In genomic region chr1:90997136-90997535, GRCm38 (mm10) we compare ENCODE assay signal across 30 mouse cellular contexts. TPM values are rescaled to one million over a fixed set of nuclear protein-coding genes. Genes with fewer than 3 reads are reported as not detected.
"Had no signal": no experiment of that assay in that cellular context is flagged by ENCODE, and none has a peak within 500 bp of the region (broad histone marks: within the 10 kb centered on the region; RNA-seq: fewer than 3 reads in every experiment).

No protein-coding gene starts in this region.

- H3K36me3 ChIP-seq: kidney, embryonic 15.5 days; limb, embryonic 12.5 days; limb, embryonic 15.5 days; midbrain, embryonic 12.5 days; midbrain, embryonic 15.5 days; neural tube, embryonic 13.5 days; stomach, embryonic 15.5 days had no signal

- H3K4me2 ChIP-seq: kidney, embryonic 15.5 days; liver, embryonic 11.5 days; lung, embryonic 14.5 days had no signal

- DNase-seq: kidney, adult 11 months; kidney, adult 8-10 months; kidney, postnatal 10 days; kidney, postnatal 4 days; left cerebral cortex, postnatal 4 days; liver, postnatal 0 days; lung, embryonic 14.5 days; retina, postnatal 1 day; right cerebral cortex, postnatal 25 days; spleen, adult 18-20 months; thymus, adult 2 months; thymus, postnatal 14 days had no signal

- H3K9ac ChIP-seq: kidney, embryonic 15.5 days; limb, embryonic 12.5 days; limb, embryonic 15.5 days; liver, embryonic 14.5 days; liver, postnatal 0 days; lung, embryonic 14.5 days; midbrain, embryonic 12.5 days; neural tube, embryonic 13.5 days; stomach, embryonic 15.5 days had no signal

- H3K9me3 ChIP-seq: limb, embryonic 15.5 days; midbrain, embryonic 12.5 days; midbrain, embryonic 15.5 days; neural tube, embryonic 13.5 days; stomach, embryonic 15.5 days had no signal

- H3K4me3 ChIP-seq: kidney, embryonic 15.5 days; stomach, embryonic 15.5 days had no signal

- H3K27ac ChIP-seq: kidney, embryonic 15.5 days; limb, embryonic 12.5 days; limb, embryonic 15.5 days; liver, embryonic 14.5 days; macrophage; midbrain, embryonic 12.5 days; midbrain, embryonic 15.5 days; neural tube, embryonic 13.5 days; stomach, embryonic 15.5 days had no signal

- ATAC-seq: liver, postnatal 0 days; lung, postnatal 0 days; midbrain, embryonic 15.5 days had no signal

- H3K27me3 ChIP-seq: kidney, embryonic 15.5 days; limb, embryonic 15.5 days; midbrain, embryonic 15.5 days; stomach, embryonic 15.5 days had no signal

RNA-seq across cellular contexts. Expression of gene Rab17, which starts 27.7 kb away (rescaled TPM):
- total RNA-seq: layer of hippocampus, adult 18-20 months; layer of hippocampus, postnatal 14 days; left cerebral cortex, postnatal 4 days; monocyte, adult 5-6 weeks; neutrophil, adult 5-6 weeks had no signal
- polyA plus RNA-seq: macrophage; midbrain, embryonic 12.5 days; myocyte had no signal

RNA-seq across cellular contexts. Expression of gene Prlh, which starts 44.2 kb away (rescaled TPM):
- total RNA-seq: layer of hippocampus, adult 18-20 months; layer of hippocampus, postnatal 14 days; left cerebral cortex, adult 8-10 months; left cerebral cortex, postnatal 14 days; left cerebral cortex, postnatal 4 days; monocyte, adult 5-6 weeks; neutrophil, adult 5-6 weeks had no signal
- polyA plus RNA-seq: kidney, embryonic 15.5 days; limb, embryonic 12.5 days; limb, embryonic 15.5 days; liver, embryonic 11.5 days; liver, embryonic 14.5 days; liver, postnatal 0 days; lung, embryonic 14.5 days; lung, postnatal 0 days; macrophage; midbrain, embryonic 12.5 days; midbrain, embryonic 15.5 days; myocyte; neural tube, embryonic 13.5 days; stomach, embryonic 15.5 days; thymus, adult 2 months had no signal
